Mouse (Mus musculus) layer of hippocampus, postnatal 10 days (tissue): ENCODE data around the gene Zkscan4. TPM values are rescaled to one million over a fixed set of nuclear protein-coding genes. Genes with fewer than 3 reads are reported as not detected.
A peak's percentile ranks its signal among the peaks of the same experiment; 100 is the strongest.
"Not testable (repeated sequence)": the region's sequence is repeated elsewhere in the genome, so short reads cannot be mapped to it uniquely, and the experiment has no call there.

Experiments
- DNase-seq, 2 experiments: peaks; one replicate each; pipeline ENCODE4 v3.0.0; 2021; ENCODE audit warnings: low spot score in 2 of 2
- long read RNA-seq: library from polyadenylated mRNA; stranded (forward); transcript quantifications from one replicate; pipeline ENCODE4 v2.0.0, GENCODE M21; 2023
- total RNA-seq, 2 experiments: library from RNA; stranded (reverse); gene quantifications; 2 replicates each; pipeline ENCODE4 v1.2.3; 2021

Zkscan4 gene
- total RNA-seq, result 1 to 10 TPM; 6.6 to 7.9 TPM
- long read RNA-seq, transcript Zkscan4-201 (3 exons, 2,400 nt), result major isoform, 5 of 10 reads
- long read RNA-seq, partial matches to known transcripts, result 3 of 10 reads
- long read RNA-seq, other reads (novel, unspliced or antisense), result 2 of 10 reads

DNA sequence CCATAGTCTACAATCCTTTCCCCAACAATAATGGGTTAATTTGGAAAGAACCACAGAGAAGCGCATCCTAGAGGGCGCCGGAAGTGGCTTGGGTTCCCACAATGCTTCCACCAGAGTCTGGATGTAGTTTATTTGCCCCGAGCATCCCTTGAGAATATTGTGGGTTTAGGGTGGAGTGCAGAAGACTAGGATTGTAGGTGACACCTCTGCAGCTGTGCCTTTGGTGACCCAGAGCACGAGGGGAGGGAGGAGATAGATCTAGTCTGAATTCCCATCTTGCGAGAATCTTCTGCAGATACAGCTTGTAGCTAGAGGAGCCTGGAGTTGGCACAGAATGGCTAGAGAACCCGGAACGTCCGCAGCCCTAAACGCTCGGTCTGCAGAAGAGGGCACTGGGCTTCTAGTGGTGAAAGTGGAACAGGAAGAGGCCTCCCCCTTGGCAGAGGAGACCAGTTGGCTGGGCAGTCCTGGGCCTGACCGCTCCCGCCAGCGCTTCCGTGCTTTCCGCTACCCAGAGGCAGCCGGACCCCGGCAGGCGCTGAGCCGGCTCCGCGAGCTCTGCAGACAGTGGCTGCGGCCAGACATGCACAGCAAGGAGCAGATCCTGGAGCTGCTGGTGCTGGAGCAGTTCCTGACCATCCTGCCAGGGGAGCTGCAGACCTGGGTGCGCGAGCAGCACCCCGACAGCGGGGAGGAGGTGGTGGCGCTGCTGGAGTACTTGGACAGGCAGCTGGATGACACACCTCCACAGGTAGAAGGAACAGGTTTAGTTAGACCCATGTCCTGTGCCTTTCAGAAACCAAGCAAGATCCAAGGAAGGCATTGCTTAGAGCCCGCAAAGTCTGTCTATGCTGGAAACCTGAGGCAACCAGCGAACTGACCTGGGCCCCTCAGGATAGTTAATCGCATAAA is at the start of gene Zkscan4, which contains the start of gene Gm10065:
Gene Zkscan4, plus strand, starts transcription at position 149 of the 912 bp plus-strand sequence.
Gene Gm10065, minus strand, starts transcription at position 683 of the 912 bp plus-strand sequence.
- DNase-seq, result peak; percentile 72 to 81

DNA sequence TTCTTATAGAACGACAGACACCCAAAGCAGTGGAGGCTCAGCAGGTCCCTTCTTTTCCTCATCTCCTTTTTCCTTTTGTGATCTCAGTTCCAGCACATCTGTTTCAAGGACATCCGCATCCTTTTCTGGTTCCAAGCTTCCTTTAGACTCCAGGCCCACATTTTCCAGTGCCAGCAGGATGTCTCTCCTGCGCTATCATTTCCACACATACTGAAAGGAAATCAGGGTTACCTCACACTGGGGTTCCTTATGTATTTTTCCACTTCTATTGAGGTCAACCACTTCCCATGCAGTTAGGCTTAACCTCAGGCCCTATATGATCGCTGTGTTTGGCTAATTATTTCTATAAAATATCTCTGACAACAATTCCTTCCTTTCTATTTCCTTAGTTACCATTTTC is 43.2 kb upstream of the Zkscan4 start:
- DNase-seq, result no peak

DNA sequence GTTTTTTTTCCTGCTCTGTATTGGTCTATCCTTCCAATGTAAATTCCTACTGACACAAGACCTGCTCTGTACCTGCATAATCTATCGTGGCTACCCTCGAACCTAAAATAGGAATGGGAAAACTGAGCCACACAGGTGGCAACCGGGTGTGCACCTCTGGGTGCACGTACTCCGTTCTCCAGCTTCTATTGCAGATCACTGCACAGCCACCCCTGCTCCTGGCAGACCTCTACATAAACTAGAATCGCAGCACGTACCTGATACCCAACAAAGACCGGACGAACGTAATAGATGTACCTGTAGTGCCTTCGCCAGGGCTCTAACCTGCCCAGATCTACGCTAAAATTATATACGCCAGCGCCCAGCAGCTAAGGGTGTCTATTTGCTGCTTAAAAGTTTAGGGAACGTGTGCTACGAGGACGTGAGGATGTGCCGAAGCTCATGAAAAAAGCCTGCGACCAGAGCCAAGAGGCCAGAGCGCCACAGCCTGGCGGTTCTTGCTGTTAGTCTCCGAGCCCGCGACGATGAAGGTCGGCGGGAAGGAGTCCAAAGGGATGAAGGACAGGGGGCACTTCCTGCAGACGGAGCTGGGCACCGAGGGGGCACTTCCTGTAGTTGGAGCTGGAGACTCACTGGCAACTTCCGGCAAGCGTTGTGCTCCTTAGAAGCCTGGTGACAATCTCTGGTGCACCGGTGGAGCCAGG is 38.1 kb upstream of the Zkscan4 start, which contains the start of gene Pgbd1:
Gene Pgbd1, minus strand, starts transcription at position 556 of the 704 bp plus-strand sequence.
- peak; percentile 68 to 78 for DNase-seq

DNA sequence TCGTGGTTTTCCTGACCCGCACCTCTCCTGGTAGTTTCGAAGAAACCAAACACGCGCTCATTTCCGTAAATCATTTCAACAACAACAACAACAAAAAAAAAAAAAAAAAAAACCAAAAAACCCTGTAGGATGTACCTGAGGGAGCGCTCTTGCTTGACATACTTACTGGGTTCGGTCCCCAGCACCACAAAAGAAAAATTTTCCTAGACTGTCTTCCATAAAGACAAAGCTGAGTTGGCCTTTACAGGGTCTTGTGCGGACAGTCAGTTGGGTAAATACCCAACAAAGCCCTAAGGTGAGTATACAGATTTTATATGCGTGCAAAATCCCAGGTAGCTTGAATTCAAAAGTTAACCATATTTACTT is 37.5 kb upstream of the Zkscan4 start:
- no peak for DNase-seq

DNA sequence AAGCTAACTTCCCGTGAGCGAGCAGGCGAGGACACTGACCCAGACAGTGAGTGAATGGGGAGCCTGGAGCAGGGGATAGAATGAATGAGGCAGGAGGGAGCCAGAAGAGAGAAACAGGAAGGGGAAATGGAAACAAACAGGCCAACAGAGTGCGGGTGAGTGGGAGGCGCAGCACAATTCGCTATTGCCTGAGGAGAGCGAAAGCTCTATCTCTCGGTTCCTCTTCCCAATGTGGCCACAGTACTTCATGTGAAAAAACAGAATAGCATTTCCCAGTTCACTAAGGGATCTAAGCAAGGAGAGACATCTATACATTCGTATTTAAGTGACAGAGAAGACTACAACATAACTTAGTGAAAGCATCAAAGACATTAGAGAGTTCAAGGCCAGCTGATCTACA is 31.9 kb upstream of the Zkscan4 start:
- DNase-seq, result no peak

DNA sequence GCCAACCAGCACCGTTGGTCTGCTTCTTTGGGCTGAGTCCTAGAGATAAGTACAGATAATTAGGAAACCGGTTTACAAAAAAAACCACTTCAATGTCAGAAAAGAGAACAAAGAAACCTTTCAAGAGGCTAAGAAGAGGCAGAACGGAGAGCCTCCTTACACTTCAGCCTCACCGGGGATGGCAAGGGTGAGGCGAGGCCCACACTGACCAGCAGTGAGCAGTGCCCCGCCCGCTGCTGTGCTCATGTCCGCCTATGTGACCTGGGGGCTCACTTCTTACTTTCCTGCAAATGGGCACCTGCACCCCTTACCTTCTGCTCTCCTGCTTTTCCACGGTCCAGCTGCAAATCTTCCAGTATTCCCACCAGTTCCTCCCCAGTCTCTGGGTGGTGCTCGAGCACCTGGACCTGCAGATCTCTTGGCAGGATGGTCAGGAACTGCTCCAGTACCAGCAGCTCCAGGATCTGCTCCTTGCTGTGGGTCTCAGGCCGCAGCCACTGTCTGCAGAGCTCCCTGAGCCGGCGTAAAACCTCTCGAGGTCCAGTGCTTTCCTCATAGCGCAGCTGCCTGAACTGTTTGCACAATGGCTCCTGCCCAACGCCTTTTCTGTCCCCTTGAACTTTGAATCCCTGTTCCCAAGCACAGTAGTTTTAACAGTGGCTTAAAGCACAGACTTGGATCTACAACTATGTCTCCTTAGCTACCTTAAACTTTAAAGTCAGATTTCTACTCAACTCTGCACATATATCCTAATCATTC is 30.7 kb upstream of the Zkscan4 start:
- no peak for DNase-seq

DNA sequence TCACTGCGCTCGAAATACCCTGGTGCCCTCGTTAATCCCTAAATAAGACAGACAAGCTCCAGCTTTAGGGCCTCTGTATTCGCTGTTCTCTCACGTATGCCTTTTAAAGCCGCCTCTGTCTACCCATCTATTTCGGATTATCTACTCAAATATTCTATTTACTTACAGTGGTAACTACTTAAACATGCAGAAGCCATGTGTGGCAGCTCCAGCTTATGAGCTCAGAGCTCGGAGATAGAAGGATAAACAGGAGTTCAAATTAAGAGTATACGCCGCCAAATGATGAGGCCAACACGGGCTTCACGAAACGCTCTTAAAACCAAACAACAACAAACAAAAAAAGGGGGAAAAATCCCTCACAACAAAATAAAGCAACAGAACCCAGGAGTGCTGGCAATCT is 25.7 kb upstream of the Zkscan4 start:
- DNase-seq, result no peak

DNA sequence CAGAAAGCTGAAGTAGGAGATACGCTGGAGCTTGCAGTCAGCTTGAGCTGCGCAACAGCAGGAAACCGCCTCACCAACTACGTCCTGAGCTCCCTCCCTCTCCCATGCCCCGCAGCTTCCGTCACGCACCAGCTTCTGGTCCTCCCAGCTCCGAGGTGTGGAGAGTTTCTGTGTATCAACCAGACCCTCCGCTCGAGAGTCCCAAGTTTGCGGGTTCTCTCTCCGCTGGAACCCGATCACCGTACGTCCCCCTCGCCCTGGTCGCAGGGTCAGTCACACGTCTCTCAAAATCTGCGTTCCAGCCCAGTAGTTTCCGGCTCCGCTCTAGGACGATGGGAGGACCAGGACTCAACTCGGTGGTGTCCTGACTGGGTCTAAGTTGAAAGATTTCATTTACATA is 25.3 kb upstream of the Zkscan4 start, which contains the start of gene Zscan26:
Gene Zscan26, minus strand, starts transcription at position 282 of the 400 bp plus-strand sequence.
- DNase-seq, result peak; percentile 73 to 82

DNA sequence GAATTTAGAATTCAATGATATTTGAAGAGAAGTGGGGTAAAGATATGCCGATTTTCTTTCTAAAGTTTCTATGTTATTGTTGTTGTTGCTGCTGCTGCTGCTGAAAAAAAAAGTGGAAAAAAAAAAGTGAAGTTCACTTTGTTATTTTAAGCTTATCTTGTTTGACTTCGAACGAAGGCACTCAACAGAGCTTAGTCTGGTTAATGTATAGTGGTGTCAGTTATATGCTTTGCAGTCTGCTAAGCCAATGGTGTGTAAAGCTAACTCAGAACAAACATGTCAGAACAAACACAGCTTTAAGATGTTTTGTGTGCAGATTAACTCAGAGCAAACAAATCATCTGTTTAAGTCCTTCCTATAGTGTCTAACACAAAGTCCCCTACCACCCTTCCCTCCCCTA is 24.6 kb upstream of the Zkscan4 start:
- no peak for DNase-seq

DNA sequence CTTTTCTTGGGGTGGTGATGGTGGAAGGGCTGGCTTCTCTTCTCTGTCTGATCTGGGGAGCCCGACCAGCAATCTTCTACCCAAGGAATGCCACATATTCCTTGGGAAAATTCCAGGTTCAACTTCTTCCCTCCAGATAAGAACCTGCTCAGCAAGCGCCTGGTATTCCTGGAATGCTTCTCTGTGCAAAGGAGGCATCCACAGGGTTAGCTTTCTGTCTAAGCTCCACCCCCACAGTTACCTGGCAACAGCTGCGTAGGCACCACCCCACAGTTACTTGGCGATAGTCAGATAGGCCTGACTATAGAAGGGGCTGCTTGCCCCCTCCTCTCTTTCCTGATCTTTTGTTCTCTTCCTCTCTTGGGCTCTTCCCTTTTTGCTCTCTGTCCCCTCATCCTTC is 22.4 kb upstream of the Zkscan4 start:
- no peak for DNase-seq

DNA sequence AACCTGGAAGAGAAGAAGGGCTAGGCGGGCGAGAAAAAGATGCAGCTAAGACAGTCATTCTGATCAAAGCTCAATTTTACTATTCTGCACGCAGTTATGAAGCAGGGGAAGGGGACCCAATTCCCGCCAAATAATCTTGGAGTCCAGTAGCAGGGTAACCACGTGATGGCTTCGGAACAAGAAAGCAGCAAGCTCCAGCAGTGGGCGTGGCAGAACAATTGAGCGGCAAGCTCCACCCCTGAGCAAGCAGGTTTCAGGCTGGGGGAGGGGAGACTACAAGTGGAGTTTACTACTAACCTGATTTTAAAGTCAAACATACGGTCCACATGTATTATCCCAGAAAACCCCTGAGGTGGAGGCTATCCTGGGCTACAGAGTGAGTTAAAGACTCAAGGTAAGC is 16.2 kb upstream of the Zkscan4 start:
- not testable (repeated sequence) for DNase-seq

DNA sequence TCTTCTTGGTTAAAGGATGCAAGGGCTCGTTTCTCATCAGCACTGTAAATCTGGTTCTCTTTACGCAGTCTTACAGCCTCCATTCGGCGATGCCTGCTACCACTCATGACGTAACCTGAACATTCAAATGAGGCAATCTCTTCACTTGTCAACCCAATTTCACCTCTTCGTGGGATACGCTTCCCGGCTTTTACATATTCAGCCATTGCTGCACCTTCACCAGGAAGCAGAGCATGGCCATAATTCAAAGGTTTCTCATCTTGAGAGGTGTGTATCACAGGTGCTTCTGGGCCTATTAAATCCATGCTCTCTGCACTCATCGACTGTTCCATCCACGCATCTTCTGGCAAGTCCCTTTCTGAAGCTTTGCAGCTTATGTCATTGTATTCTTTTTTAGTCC is 11.4 kb upstream of the Zkscan4 start:
- DNase-seq, result no peak

DNA sequence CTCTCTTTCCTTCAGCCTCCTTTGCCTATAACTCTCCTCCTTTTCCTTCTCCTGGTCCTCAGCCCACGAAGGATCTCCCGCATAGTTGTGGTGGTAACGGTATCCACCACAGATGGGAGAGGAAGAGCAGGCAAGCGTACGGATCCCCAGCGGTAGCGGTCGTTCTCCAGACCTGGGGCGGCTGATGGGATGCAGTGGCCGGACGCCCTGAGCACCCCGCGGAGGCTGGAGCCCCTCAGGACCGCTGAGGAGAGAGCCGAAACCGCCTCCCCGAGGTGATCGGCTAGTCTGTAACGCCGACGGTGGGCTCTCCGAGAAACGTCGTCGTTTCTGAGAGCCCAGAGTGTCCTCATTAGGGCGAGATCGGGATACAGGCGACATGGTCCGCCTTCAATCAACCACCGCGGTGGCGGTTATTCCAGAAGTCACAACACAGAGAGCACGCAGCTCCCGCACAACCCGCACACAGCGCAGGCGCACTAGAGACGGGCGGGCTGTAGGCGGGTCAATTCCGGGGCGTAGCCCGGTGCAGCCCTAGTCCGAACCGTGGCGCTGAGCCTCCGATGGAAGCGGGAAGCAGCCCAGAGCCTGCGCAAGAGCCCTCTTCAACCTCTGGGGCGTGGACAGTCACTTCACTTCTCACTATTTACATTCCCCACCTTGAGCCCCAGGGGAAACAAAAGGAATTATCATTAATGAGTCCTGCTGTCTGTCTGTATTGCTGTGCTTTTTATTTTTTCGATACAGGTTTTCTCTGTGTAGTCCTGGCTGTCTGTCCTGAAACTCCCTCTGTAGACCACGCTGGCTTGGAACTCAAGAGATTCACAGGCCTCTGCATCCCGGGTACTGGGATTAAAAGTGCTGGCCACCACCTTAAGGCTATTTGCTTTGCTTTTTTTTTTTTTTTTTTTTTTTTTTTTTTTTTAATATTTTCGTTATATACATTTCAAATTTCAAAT is 10.4 kb upstream of the Zkscan4 start, which contains the start of gene Nkapl:
Gene Nkapl, minus strand, starts transcription at position 449 of the 959 bp plus-strand sequence.
- DNase-seq, result peak; percentile 60 to 75

DNA sequence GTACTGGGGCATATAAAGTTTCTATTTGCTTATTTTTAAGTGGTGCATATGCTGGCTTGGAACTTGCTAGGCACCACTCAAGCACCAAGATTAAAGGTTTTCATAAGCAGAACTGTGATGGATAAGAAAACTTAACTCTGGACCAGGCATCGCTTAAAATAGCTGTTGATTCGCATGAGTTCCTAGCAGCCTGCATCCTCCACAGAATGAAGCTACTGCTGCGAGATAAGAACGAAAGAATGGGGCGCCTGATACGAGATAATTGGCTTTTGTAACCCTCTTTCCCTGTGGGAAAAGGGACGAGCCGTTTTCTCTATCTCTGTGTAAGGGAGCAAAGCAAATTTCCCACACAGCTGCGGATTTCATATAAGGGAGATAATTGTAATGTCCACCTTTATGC is 9.6 kb upstream of the Zkscan4 start:
- DNase-seq, result no peak

DNA sequence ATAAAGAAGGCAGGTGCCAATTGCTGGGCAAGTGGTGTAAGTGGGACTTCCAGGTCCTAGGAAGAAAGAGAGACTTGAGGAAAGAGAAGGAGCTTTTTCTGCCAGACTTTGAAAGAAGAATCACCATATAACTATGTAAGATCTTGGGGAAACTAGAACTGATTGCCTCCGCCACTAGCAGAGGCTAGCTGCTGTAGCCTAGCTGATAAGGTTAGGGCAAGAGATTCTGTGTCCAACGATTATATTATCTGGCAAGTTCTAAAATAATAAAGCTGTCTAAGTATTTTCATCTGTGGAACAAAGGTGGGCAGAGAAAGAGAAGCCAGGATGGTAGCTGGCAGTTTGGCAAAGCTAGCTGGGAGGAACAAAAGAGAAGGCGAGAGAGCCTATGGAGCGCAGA is 6.3 kb upstream of the Zkscan4 start:
- DNase-seq, result no peak

DNA sequence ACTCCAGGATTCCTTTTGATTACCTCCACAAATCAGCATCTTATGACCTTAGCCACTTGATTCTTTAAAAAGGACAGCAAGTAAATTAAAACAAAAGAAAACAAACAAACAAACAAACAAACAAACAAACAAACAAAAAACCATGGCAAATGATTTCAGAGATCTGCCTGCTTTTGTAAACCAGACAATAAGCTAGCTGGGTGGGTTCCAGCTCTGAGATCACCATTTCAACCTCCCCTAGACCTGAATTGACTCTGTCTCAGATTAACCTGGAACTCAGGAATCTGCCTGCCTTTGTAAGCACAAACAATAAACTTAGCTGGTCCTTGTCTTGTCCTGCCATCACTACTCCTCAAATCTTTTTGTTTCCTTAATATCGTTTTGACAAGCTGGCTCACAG is 8.2 kb downstream of the Zkscan4 start:
- no peak for DNase-seq

DNA sequence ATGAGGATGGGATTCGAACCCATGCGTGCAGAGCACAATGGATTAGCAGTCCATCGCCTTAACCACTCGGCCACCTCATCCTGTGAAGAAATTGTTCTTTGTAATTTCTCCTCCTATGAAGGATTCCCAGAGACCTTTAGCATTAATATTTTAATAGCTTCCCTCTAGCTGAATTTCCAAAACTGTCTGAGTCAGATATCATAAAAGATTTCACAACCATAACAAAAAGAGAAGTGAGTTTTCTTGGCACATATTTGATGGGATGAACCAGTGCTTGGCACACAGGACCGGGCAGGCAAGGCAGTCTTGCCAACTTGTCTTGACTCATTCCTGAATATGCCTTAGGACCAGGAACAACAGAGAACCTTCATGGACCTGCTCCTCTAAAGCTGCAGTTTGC is 14.1 kb downstream of the Zkscan4 start:
- no peak for DNase-seq

DNA sequence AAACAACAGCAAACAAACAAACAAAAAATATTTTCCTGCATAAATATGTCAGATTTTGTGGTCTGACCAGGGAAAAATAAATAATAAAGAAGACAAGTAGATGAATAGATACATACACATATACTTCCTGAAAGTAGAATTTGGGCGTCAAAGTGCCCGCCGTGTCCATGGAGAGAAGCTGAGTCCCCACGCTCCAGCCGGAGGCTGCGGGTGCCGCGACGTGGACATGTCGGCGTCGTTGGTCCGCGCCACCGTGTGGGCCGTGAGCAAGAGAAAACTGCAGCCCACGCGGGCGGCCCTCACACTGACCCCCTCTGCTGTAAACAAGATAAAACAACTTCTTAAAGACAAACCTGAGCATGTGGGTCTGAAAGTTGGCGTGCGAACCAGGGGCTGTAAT is 16.4 kb downstream of the Zkscan4 start, which contains the start of gene AK157302:
Gene AK157302, plus strand, starts transcription at position 144 of the 400 bp plus-strand sequence.
- DNase-seq, result no peak

DNA sequence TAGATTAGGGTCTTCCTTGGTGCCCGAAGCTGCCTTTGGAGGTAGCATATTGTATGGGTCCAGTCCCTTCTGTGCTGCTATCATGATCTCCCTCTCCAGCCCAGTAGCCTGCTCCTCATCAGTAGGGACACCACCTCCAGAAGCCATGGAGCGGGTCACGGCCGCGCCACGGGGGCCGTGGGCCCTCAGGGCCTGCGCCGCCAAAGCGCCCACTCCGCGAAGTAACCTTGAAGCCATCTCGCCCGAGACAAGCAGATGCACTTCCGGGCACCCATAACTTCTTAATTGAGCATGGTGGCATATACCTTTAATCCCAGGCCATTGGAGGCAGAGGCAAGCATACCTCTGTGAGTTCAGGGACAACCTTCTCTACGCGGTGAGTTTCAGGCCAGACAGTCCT is 22.5 kb downstream of the Zkscan4 start, which contains the start of gene Gm11273:
Gene Gm11273, minus strand, starts transcription at position 237 of the 400 bp plus-strand sequence.
- DNase-seq, result not testable (repeated sequence)

DNA sequence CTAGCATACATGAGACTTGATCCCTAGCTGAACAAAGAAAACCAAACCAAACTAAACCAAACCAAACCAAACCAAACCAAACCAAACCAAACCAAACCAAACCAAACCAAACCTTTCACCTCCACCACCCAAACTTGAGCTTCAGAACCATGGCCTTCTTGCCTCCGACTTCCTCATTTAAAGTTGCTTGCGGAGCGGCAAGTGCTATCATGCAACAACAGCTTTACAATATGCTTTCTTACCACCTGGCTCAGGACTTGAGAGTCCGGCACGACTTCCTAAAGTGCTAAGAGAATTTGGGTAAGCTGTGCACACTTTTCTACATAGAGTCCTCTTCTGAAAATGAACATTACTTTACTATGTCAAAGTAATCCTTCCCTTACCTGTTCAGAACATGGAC is 23.6 kb downstream of the Zkscan4 start:
- no peak for DNase-seq
